Mouse (Mus musculus) CH12.LX (cell line): ENCODE measurements around the gene Ntrk3.

Experiments used
- CHD1 ChIP-seq: IDR thresholded peaks from 2 replicates; pipeline ENCODE4 v1.6.1; 2012; ENCODE audit warnings: low read depth, low read length, improper control_type of control experiment, inconsistent platforms
- CHD2 ChIP-seq: IDR thresholded peaks from 2 replicates; pipeline ENCODE4 v1.6.1; 2011; ENCODE audit warnings: low read length, improper control_type of control experiment
- CTCF ChIP-seq, 2 experiments: IDR thresholded peaks in 1 of 2; conservative IDR thresholded peaks in 1 of 2; 2 replicates each; pipeline ENCODE4 v1.5.1; 2011 to 2012; ENCODE audit warnings: low read depth in 2 of 2, low read length in 2 of 2, improper control_type of control experiment in 1 of 2, inconsistent platforms in 1 of 2, mild to moderate bottlenecking in 1 of 2, moderate library complexity in 1 of 2
- E2F4 ChIP-seq: IDR thresholded peaks from 2 replicates; pipeline ENCODE4 v1.6.1; 2011; ENCODE audit warnings: low read depth, low read length, improper control_type of control experiment; ENCODE audit not compliant: insufficient replicate concordance
- IRF4 ChIP-seq: IDR thresholded peaks from 2 replicates; pipeline ENCODE4 v1.6.1; 2014; ENCODE audit warnings: low read depth, mild to moderate bottlenecking, inconsistent platforms, low read length, improper control_type of control experiment
- POLR2A ChIP-seq: IDR thresholded peaks from 2 replicates; pipeline ENCODE4 v1.6.1; 2011; ENCODE audit warnings: low read depth, mild to moderate bottlenecking, improper control_type of control experiment, low read length
- RAD21 ChIP-seq: IDR thresholded peaks from 2 replicates; pipeline ENCODE4 v1.6.1; 2011; ENCODE audit warnings: low read depth, mild to moderate bottlenecking, low read length, improper control_type of control experiment, moderate library complexity

- TF ChIP-seq RAD21 (no peak), CTCF (conservative IDR thresholded peaks at IDR 0.05 in 1 of 2, IDR thresholded peaks at IDR 0.05 in 1 of 2; ENCODE audit: low read depth in 2 of 2, low read length in 2 of 2) (no peak), IRF4 (no peak), CHD1 (no peak), CHD2 (no peak), POLR2A (no peak), E2F4 (no peak)
Measured at GRCm38 (mm10) chr7:78575556-78575955, 162.3 kb downstream of the Ntrk3 start.
